Mouse (Mus musculus) olfactory bulb, adult 2 months (tissue): ENCODE data around the gene Slc25a38.

Experiments
- CTCF ChIP-seq: fragments of 200-500 bp; IDR thresholded peaks from 2 replicates; pipeline ENCODE4 v1.5.1; 2012; ENCODE audit warnings: low read depth, mild to moderate bottlenecking, low read length, moderate library complexity; ENCODE audit not compliant: insufficient read depth
- POLR2A ChIP-seq: fragments of 200-500 bp; IDR thresholded peaks from 2 replicates; pipeline ENCODE4 v1.6.1; 2012; ENCODE audit warnings: mild to moderate bottlenecking, low read depth, low read length, moderate library complexity; ENCODE audit not compliant: insufficient read depth

DNA sequence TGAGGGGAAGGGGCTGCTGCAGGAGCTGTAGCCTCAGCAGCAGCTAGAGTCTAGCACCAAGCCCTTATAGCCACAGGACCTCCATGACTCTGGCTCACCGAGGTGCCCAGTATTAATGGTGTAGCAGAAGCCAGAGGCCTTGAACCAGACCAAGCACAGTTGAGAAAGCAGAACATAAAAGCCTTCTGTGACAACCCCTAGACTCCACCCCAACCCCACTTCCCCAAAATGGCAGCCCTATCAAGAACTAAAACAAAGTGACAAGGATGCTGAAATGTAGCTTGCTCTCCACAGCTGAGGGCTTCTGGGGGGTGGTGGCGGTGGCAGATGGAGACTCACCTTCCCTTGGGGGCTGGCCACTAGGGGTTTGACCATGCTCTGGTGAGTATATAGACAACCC, 9.0 kb upstream of the Slc25a38 start:
- no peak for TF ChIP-seq CTCF
- no peak for TF ChIP-seq POLR2A
